Mouse (Mus musculus) MEL (cell line): ENCODE results near the gene Kdm5a. TPM values are rescaled to one million over a fixed set of nuclear protein-coding genes. Genes with fewer than 3 reads are reported as not detected.

Source experiments
- DNase-seq: peaks from one replicate; pipeline ENCODE4 v3.0.0; 2011; ENCODE audit warnings: low read depth, low spot score
- H3K27ac ChIP-seq: 2 replicates; pipeline ENCODE4 v1.5.1; 2012; ENCODE audit warnings: low read depth, mild to moderate bottlenecking, control low read depth, low read length, moderate library complexity; ENCODE audit not compliant: control insufficient read depth
- H3K27me3 ChIP-seq, 2 experiments: fragments of 150-350 bp in 1 of 2; sonication (generic) in 1 of 2; 2 replicates each; pipeline ENCODE4 v1.6.1; 2012; ENCODE audit warnings: low read length in 2 of 2, mild to moderate bottlenecking in 2 of 2, improper control_type of control experiment in 1 of 2, moderate library complexity in 1 of 2; ENCODE audit not compliant: insufficient read depth in 2 of 2, control insufficient read depth in 1 of 2
- H3K36me3 ChIP-seq, 2 experiments: 2 replicates each; pipeline ENCODE4 v1.6.1; 2012 to 2014; ENCODE audit warnings: low read length in 2 of 2, improper control_type of control experiment in 1 of 2, inconsistent platforms in 1 of 2, mild to moderate bottlenecking in 1 of 2; ENCODE audit not compliant: insufficient read depth in 2 of 2, control insufficient read depth in 1 of 2
- H3K4me1 ChIP-seq, 2 experiments: fragments of 150-350 bp in 1 of 2; sonication (generic) in 1 of 2; 2 replicates each; pipeline ENCODE4 v1.6.1; 2012; ENCODE audit warnings: low read length in 2 of 2, improper control_type of control experiment in 1 of 2, mild to moderate bottlenecking in 1 of 2; ENCODE audit not compliant: insufficient read depth in 2 of 2, control insufficient read depth in 1 of 2
- H3K4me3 ChIP-seq, 2 experiments: fragments of 150-350 bp in 1 of 2; sonication (generic) in 1 of 2; 2 replicates each; pipeline ENCODE4 v1.5.1; 2012; ENCODE audit warnings: low read depth in 2 of 2, low read length in 2 of 2, mild to moderate bottlenecking in 2 of 2, moderate library complexity in 2 of 2, control low read depth in 1 of 2, improper control_type of control experiment in 1 of 2; ENCODE audit not compliant: control insufficient read depth in 1 of 2, insufficient read depth in 1 of 2
- H3K79me2 ChIP-seq: 2 replicates; pipeline ENCODE4 v1.6.1; 2012; ENCODE audit warnings: mild to moderate bottlenecking, low read length, moderate library complexity; ENCODE audit not compliant: control insufficient read depth, poor library complexity, insufficient read depth
- H3K9ac ChIP-seq: 2 replicates; pipeline ENCODE4 v1.6.1; 2012; ENCODE audit warnings: low read depth, mild to moderate bottlenecking, control low read depth, low read length, moderate library complexity; ENCODE audit not compliant: control insufficient read depth, poor library complexity, severe bottlenecking
- H3K9me3 ChIP-seq: fragments of 150-350 bp; sonication (generic); replicated peaks from 2 replicates; pipeline ENCODE4 v1.6.1; 2012; ENCODE audit warnings: mild to moderate bottlenecking, low read length, improper control_type of control experiment, moderate library complexity; ENCODE audit not compliant: insufficient read depth
- BHLHE40 ChIP-seq: IDR thresholded peaks from 2 replicates; pipeline ENCODE4 v1.6.1; 2012; ENCODE audit warnings: low read depth, mild to moderate bottlenecking, inconsistent platforms, low read length, improper control_type of control experiment, borderline replicate concordance
- CHD1 ChIP-seq: IDR thresholded peaks from 2 replicates; pipeline ENCODE4 v1.6.1; 2012; ENCODE audit warnings: low read depth, mild to moderate bottlenecking, inconsistent platforms, low read length, improper control_type of control experiment
- CTCF ChIP-seq, 3 experiments: IDR thresholded peaks in 2 of 3; conservative IDR thresholded peaks in 1 of 3; 2 replicates each; pipeline ENCODE4 v1.5.1; 2011 to 2012; ENCODE audit warnings: low read length in 3 of 3, low read depth in 2 of 3, mild to moderate bottlenecking in 2 of 3, improper control_type of control experiment in 1 of 3, inconsistent platforms in 1 of 3, mixed read lengths in 1 of 3, moderate library complexity in 1 of 3; ENCODE audit not compliant: control insufficient read depth in 1 of 3, insufficient read depth in 1 of 3, poor library complexity in 1 of 3, severe bottlenecking in 1 of 3
- ELF1 ChIP-seq: IDR thresholded peaks from 2 replicates; pipeline ENCODE4 v1.6.1; 2014; ENCODE audit warnings: low read depth, mild to moderate bottlenecking, inconsistent platforms, low read length, improper control_type of control experiment, moderate library complexity
- EP300 ChIP-seq, 2 experiments: IDR thresholded peaks; 2 replicates each; pipeline ENCODE4 v1.6.1; 2011; ENCODE audit warnings: improper control_type of control experiment in 2 of 2, low read length in 2 of 2, low read depth in 1 of 2, mild to moderate bottlenecking in 1 of 2
- ETS1 ChIP-seq: IDR thresholded peaks from 2 replicates; pipeline ENCODE4 v1.6.1; 2012; ENCODE audit warnings: low read depth, mild to moderate bottlenecking, inconsistent platforms, low read length, improper control_type of control experiment, moderate library complexity
- GABPA ChIP-seq: IDR thresholded peaks from 2 replicates; pipeline ENCODE4 v1.6.1; 2012; ENCODE audit warnings: low read depth, mild to moderate bottlenecking, inconsistent platforms, low read length, improper control_type of control experiment, moderate library complexity
- GATA1 ChIP-seq: IDR thresholded peaks from 2 replicates; pipeline ENCODE4 v1.6.1; 2011; ENCODE audit warnings: low read depth, low read length, improper control_type of control experiment
- HCFC1 ChIP-seq: IDR thresholded peaks from 2 replicates; pipeline ENCODE4 v1.6.1; 2012; ENCODE audit warnings: low read depth, mild to moderate bottlenecking, inconsistent platforms, low read length, improper control_type of control experiment, moderate library complexity
- JUND ChIP-seq: IDR thresholded peaks from 2 replicates; pipeline ENCODE4 v1.6.1; 2011; ENCODE audit warnings: low read depth, mild to moderate bottlenecking, improper control_type of control experiment, low read length
- MAFK ChIP-seq: IDR thresholded peaks from 2 replicates; pipeline ENCODE4 v1.6.1; 2011; ENCODE audit warnings: low read depth, mild to moderate bottlenecking, low read length, improper control_type of control experiment, borderline replicate concordance
- MAX ChIP-seq: IDR thresholded peaks from 2 replicates; pipeline ENCODE4 v1.6.1; 2011; ENCODE audit warnings: low read length, improper control_type of control experiment
- MAZ ChIP-seq: IDR thresholded peaks from 2 replicates; pipeline ENCODE4 v1.6.1; 2012; ENCODE audit warnings: low read depth, mild to moderate bottlenecking, inconsistent platforms, low read length, improper control_type of control experiment
- MEF2A ChIP-seq: IDR thresholded peaks from 2 replicates; pipeline ENCODE4 v1.6.1; 2014; ENCODE audit warnings: low read depth, mild to moderate bottlenecking, inconsistent platforms, low read length, improper control_type of control experiment; ENCODE audit not compliant: poor library complexity, insufficient replicate concordance, severe bottlenecking; ENCODE audit errors: extremely low read depth
- MXI1 ChIP-seq: IDR thresholded peaks from 2 replicates; pipeline ENCODE4 v1.6.1; 2011; ENCODE audit warnings: mild to moderate bottlenecking, low read depth, low read length, improper control_type of control experiment
- MYC ChIP-seq: IDR thresholded peaks from 2 replicates; pipeline ENCODE4 v1.6.1; 2011; ENCODE audit warnings: low read depth, mild to moderate bottlenecking, low read length, improper control_type of control experiment, moderate library complexity
- NELFE ChIP-seq: IDR thresholded peaks from 2 replicates; pipeline ENCODE4 v1.6.1; 2011; ENCODE audit warnings: low read depth, low read length, improper control_type of control experiment
- POLR2AphosphoS5 ChIP-seq: IDR thresholded peaks from 2 replicates; pipeline ENCODE4 v1.6.1; 2012; ENCODE audit warnings: low read depth, borderline replicate concordance, mild to moderate bottlenecking, inconsistent platforms, low read length, moderate library complexity, mixed read lengths
- RCOR1 ChIP-seq: IDR thresholded peaks from 2 replicates; pipeline ENCODE4 v1.6.1; 2012; ENCODE audit warnings: low read depth, mild to moderate bottlenecking, inconsistent platforms, low read length, improper control_type of control experiment
- SMC3 ChIP-seq: IDR thresholded peaks from 2 replicates; pipeline ENCODE4 v1.6.1; 2011; ENCODE audit warnings: low read depth, low read length, improper control_type of control experiment
- TBP ChIP-seq: IDR thresholded peaks from 2 replicates; pipeline ENCODE4 v1.8.0; 2011; ENCODE audit warnings: low read depth, low read length, improper control_type of control experiment
- TCF12 ChIP-seq: IDR thresholded peaks from 2 replicates; pipeline ENCODE4 v1.6.1; 2014; ENCODE audit warnings: low read depth, mild to moderate bottlenecking, inconsistent platforms, low read length, improper control_type of control experiment, moderate library complexity
- UBTF ChIP-seq: IDR thresholded peaks from 2 replicates; pipeline ENCODE4 v1.6.1; 2012; ENCODE audit warnings: low read depth, mild to moderate bottlenecking, inconsistent platforms, low read length, improper control_type of control experiment, moderate library complexity, borderline replicate concordance; ENCODE audit not compliant: insufficient read depth
- USF1 ChIP-seq: IDR thresholded peaks from 2 replicates; pipeline ENCODE4 v1.6.1; 2014; ENCODE audit warnings: low read depth, mild to moderate bottlenecking, inconsistent platforms, low read length, improper control_type of control experiment, moderate library complexity
- polyA plus RNA-seq, 2 experiments: library from polyadenylated mRNA; stranded (reverse) in 1 of 2; unstranded in 1 of 2; fragments of >175 nt in 1 of 2; fragments of >200 nt in 1 of 2; gene quantifications; 2 replicates each; pipeline versions ENCODE4 v1.2.1 to v1.2.4; 2012; ENCODE audit warnings: low replicate concordance in 2 of 2, low read depth in 1 of 2; ENCODE audit not compliant: insufficient read length in 2 of 2, insufficient read depth in 1 of 2, missing spikeins in 1 of 2
- total RNA-seq: library from RNA; depleted of rRNA; stranded (reverse); fragments of 300-350 nt; gene quantifications from 2 replicates; pipeline ENCODE4 v1.2.3, GENCODE M21; 2012

Kdm5a gene
- total and polyA plus RNA-seq, 3 experiments, result 45.7 to 303 (median 121) TPM

DNA sequence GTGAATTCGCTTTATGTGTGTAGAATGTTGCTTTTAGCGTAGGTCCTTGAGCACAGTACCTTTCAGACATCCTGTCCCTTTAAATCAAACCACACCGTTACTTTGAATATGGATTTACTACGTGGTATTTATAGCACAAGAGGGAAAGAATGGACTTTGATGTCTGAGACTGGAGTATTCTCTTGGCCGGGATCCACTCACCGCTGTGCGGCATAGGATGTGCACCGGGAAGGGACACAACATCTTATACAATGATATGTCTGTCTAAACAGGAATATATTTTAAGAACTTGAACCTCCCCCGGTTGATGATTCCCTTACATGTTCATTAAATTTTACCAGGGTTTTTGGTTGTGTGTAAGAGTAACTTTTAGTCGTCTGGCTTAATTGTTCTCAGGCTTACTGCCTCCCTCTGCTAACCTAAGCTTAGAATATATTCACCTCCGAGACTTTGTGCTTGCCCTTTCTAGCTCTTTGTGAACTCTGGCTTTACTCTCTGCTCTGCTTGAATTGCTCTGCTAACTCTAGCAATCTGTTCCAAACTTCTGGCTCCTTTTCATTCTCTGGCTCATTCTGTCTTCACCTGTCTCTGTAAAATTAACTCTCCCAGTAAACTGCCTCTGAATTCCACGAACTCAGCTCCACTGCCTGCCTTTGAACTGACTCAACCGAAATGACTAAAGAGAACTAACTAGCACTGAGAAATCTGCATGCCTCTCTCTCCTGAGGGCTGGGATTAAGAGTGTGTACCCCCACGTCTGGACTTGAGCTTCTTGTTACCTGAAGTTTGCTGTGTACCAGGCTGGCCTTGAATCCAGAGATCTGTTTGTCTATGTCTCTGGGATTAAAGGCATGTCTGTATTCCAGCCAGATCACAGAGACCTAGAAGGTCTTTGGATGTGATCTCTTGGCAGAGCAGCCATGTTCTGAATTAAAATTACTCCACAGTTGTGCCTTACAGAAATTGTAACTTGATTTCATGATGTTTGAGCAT, 79.7 kb downstream of the Kdm5a start:
- H3K4me1 ChIP-seq, result no peaks in the 10 kb centered on the region
- H3K27me3 ChIP-seq, result no peaks in the 10 kb centered on the region
- H3K36me3 ChIP-seq, result peaks cover 0 to 11% of the 10 kb centered on the region in 2 experiments; a peak in 2 of 4 replicates
- H3K9me3 ChIP-seq, result no peaks in the 10 kb centered on the region
- no peak overlapping the region for H3K9ac ChIP-seq
- no peaks in the 10 kb centered on the region for H3K79me2 ChIP-seq
- H3K4me3 ChIP-seq, result no peak overlapping the region
- H3K27ac ChIP-seq, result no peak overlapping the region
- TF ChIP-seq MAFK (no peak), MXI1 (no peak), SMC3 (no peak), MAX (no peak), RCOR1 (no peak), EP300 (IDR thresholded peaks at IDR 0.05; ENCODE audit: low read depth in 1 of 2, low read length in 2 of 2) (no peak), MAZ (no peak), MEF2A (no peak), HCFC1 (no peak), TCF12 (no peak), CTCF (IDR thresholded peaks at IDR 0.05 in 2 of 3, conservative IDR thresholded peaks at IDR 0.05 in 1 of 3; ENCODE audit: control insufficient read depth in 1 of 3, insufficient read depth in 1 of 3, low read depth in 2 of 3, low read length in 3 of 3, poor library complexity in 1 of 3, severe bottlenecking in 1 of 3) (no peak), UBTF (no peak), GABPA (no peak), BHLHE40 (no peak), ETS1 (no peak), JUND (no peak), TBP (no peak)
- no peak for DNase-seq

DNA sequence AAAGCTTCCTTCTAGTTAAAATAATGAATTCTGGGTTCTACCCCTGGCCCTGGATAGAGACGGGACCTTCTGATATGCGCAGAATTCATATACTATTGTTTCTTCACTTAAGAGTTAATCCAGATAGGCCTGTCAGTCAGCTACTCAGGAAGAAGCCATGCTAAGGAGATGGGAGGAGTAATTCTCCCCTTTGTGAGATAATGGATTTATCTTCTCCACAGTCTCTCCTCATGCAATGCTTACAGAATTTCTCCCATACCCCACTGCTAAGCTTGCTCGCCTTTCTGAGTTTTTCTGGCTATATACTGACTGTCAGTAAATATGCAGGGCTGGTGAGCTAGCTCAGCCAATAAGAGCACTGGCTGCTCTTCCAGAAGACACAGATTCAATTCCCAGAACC, 86.3 kb downstream of the Kdm5a start:
- H3K79me2 ChIP-seq, result no peaks in the 10 kb centered on the region
- H3K36me3 ChIP-seq, result peaks cover 0 to 30% of the 10 kb centered on the region in 2 experiments; a peak in 2 of 4 replicates
- H3K27ac ChIP-seq, result peak overlapping the region; percentile 39
- no peak overlapping the region for H3K9ac ChIP-seq
- peaks cover 13 to 32% of the 10 kb centered on the region in 2 experiments for H3K4me1 ChIP-seq
- H3K4me3 ChIP-seq, result no peak overlapping the region; a peak in 1 of 4 replicates
- peak; percentile 52 for DNase-seq
- H3K9me3 ChIP-seq, result no peaks in the 10 kb centered on the region
- TF ChIP-seq ELF1 (no peak), GATA1 (peak; percentile 52), USF1 (no peak), POLR2AphosphoS5 (no peak), MYC (no peak), TBP (0 out of 2 replicates have a peak, but pooled peaks have one; percentile 17), NELFE (no peak), CHD1 (no peak)
- no peaks in the 10 kb centered on the region for H3K27me3 ChIP-seq
